Mouse (Mus musculus): ENCODE results near the gene Apoe. TPM values are rescaled to one million over a fixed set of nuclear protein-coding genes. Genes with fewer than 3 reads are reported as not detected.

Apoe gene
- polyA plus RNA-seq, 1 experiment, result 2.0 TPM

DNA sequence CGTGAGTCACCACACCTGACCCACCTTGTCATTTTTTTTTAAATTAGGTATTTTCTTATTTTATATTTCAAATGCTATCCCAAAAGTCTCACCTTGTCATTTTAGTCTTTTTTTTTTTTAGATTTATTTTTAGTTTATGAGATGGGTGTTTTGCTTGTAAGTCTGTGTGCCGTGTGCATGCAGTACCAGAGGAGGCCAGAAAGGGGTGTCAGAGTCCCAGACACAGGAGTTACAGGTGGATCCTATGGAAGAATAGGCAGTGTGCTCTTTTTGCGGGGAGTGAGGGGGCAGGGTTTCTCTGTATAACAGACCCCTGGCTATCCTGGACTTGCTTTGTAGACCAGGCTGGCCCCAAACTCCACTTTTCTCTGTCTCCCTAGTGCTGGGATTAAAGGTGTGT lies 39.8 kb upstream of the Apoe start:
- Histone ChIP-seq H3K36me3 (ENCODE audit: control insufficient read depth, insufficient read depth) (no peaks in the 10 kb centered on the region), H3K4me3 (ENCODE audit: insufficient read depth, poor library complexity, severe bottlenecking) (no peak overlapping the region), H3K79me3 (ENCODE audit: low read depth) (no peaks in the 10 kb centered on the region), H3ac (ENCODE audit: control insufficient read depth, insufficient read length, low read depth) (no peak overlapping the region), H3K27me3 (ENCODE audit: control insufficient read depth, insufficient read depth, insufficient read length) (no peaks in the 10 kb centered on the region), H3K79me2 (ENCODE audit: control insufficient read depth, insufficient read depth) (no peaks in the 10 kb centered on the region)
- TF ChIP-seq USF1 (IDR thresholded peaks at IDR 0.05; ENCODE audit: low read depth) (no peak), MAX (IDR thresholded peaks at IDR 0.05) (no peak), CTCF (IDR thresholded peaks at IDR 0.05; ENCODE audit: control insufficient read depth, insufficient read depth, insufficient read length) (no peak), MYOG (IDR thresholded peaks at IDR 0.05; ENCODE audit: control insufficient read depth, extremely low read depth, insufficient read length) (no peak), MYOD1 (IDR thresholded peaks at IDR 0.05; ENCODE audit: control insufficient read depth, insufficient read length, low read depth) (no peak), CEBPB (IDR thresholded peaks at IDR 0.05; ENCODE audit: low read depth) (no peak), FOSL1 (IDR thresholded peaks at IDR 0.05; ENCODE audit: insufficient read depth, low read length, poor library complexity, severe bottlenecking) (no peak)

DNA sequence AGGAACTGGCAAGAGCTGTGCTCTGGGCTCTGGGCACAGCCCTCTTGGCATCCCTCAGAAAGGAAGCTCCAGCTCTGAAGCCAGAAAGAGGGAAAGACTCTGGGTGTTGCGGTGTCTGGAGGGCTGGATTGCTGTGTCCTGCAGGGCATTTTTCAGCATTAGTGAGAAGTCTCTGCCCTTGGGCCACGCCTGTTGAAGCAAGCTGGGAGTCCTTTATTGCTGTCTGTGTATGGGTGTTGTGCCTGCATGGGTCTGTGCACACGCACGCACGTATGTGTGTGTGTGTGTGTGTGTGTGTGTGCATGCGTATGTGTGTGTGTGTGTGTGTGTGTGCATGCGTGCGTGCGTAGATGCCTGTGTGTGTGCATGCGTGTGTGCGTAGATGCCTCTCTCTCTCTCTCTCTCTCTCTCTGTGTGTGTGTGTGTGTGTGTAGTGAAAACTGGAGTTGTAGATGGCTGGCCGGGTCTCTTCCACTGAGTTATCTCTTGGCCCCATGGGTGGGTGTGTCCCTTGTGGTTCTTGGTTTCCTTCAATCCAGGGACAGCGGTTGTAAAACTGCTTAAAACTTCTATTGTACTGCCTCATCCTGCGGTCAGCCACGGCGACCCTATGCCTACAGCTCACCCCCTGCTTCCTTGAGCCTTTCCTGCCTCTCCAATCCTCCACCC lies 37.5 kb upstream of the Apoe start:
- TF ChIP-seq MYOD1 (IDR thresholded peaks at IDR 0.05; ENCODE audit: control insufficient read depth, insufficient read length, low read depth) (no peak), FOSL1 (IDR thresholded peaks at IDR 0.05; ENCODE audit: insufficient read depth, low read length, poor library complexity, severe bottlenecking) (no peak), MAX (IDR thresholded peaks at IDR 0.05) (no peak), USF1 (IDR thresholded peaks at IDR 0.05; ENCODE audit: low read depth) (no peak), MYOG (IDR thresholded peaks at IDR 0.05; ENCODE audit: control insufficient read depth, extremely low read depth, insufficient read length) (no peak)
- Histone ChIP-seq H3ac (ENCODE audit: control insufficient read depth, insufficient read length, low read depth) (no peak overlapping the region), H3K27me3 (ENCODE audit: control insufficient read depth, insufficient read depth, insufficient read length) (no peaks in the 10 kb centered on the region), H3K79me3 (ENCODE audit: low read depth) (no peaks in the 10 kb centered on the region), H3K36me3 (ENCODE audit: control insufficient read depth, insufficient read depth) (no peaks in the 10 kb centered on the region), H3K4me3 (ENCODE audit: insufficient read depth, poor library complexity, severe bottlenecking) (no peak overlapping the region), H3K79me2 (ENCODE audit: control insufficient read depth, insufficient read depth) (no peaks in the 10 kb centered on the region)

DNA sequence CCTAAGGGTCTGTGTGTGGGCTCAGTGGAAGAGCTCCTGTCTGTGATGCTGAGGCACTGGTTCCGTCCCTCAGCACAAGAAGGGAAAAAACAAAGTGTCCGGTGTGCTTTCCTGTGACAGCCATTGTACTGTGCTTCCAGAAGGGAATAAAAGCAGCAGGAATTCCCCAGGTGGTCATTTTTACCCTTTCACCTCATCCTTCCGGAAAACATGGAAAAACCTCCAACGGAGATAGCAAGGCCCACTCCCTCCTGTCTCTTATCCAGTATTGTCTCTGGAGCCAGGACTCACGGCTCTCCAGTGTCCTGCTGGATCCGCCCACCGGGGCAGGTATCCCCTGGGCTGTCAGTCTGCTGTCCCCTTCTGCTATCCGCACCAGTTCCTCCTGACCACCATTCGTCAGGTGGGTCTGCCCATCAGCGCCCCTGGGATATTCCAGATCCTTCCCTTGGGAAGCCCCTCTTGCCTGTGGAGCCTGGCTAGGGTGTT lies 35.2 kb upstream of the Apoe start:
- TF ChIP-seq MAX (IDR thresholded peaks at IDR 0.05) (no peak), CEBPB (IDR thresholded peaks at IDR 0.05; ENCODE audit: low read depth) (no peak), USF1 (IDR thresholded peaks at IDR 0.05; ENCODE audit: low read depth) (no peak), MYOD1 (IDR thresholded peaks at IDR 0.05; ENCODE audit: control insufficient read depth, insufficient read length, low read depth) (no peak)
- H3ac ChIP-seq (ENCODE audit: control insufficient read depth, insufficient read length, low read depth), result no peak overlapping the region

DNA sequence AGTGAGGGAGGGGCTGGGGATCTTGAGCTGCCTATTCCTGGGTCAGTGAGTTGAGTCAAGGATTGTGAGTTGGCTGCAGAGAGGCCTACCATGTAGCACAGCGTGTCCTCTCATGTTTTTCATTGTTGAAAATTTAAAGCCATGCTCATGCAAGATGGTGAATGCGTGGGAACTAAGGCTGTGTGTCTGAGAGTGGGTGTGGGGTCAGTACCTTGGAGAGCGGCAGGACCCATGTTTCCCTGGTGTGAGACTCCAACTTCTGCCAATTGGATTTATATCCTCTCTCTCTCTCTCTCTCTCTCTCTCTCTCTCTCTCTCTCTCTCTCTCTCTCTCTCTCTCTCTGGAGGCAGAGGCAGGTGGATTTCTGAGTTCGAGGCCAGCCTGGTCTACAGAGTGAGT lies 27.6 kb upstream of the Apoe start:
- TF ChIP-seq CTCF (IDR thresholded peaks at IDR 0.05; ENCODE audit: control insufficient read depth, insufficient read depth, insufficient read length) (no peak), MYOG (IDR thresholded peaks at IDR 0.05; ENCODE audit: control insufficient read depth, extremely low read depth, insufficient read length) (no peak), USF1 (IDR thresholded peaks at IDR 0.05; ENCODE audit: low read depth) (no peak), FOSL1 (IDR thresholded peaks at IDR 0.05; ENCODE audit: insufficient read depth, low read length, poor library complexity, severe bottlenecking) (no peak), MYOD1 (IDR thresholded peaks at IDR 0.05; ENCODE audit: control insufficient read depth, insufficient read length, low read depth) (no peak), MAX (IDR thresholded peaks at IDR 0.05) (no peak), CEBPB (IDR thresholded peaks at IDR 0.05; ENCODE audit: low read depth) (no peak)
- H3ac ChIP-seq (ENCODE audit: control insufficient read depth, insufficient read length, low read depth), result no peak overlapping the region
- no peaks in the 10 kb centered on the region for H3K27me3 ChIP-seq (ENCODE audit: control insufficient read depth, insufficient read depth, insufficient read length)
- no peak overlapping the region for H3K4me3 ChIP-seq (ENCODE audit: insufficient read depth, poor library complexity, severe bottlenecking)
- H3K79me2 ChIP-seq (ENCODE audit: control insufficient read depth, insufficient read depth), result no peaks in the 10 kb centered on the region
- H3K79me3 ChIP-seq (ENCODE audit: low read depth), result no peaks in the 10 kb centered on the region
- H3K36me3 ChIP-seq (ENCODE audit: control insufficient read depth, insufficient read depth), result no peaks in the 10 kb centered on the region

More for the DNA sequence above, 35.2 kb upstream of the Apoe start:
- Histone ChIP-seq H3K4me3 (ENCODE audit: insufficient read depth, poor library complexity, severe bottlenecking) (no peak overlapping the region), H3K36me3 (ENCODE audit: control insufficient read depth, insufficient read depth) (no peaks in the 10 kb centered on the region), H3K27me3 (ENCODE audit: control insufficient read depth, insufficient read depth, insufficient read length) (no peaks in the 10 kb centered on the region), H3K79me2 (ENCODE audit: control insufficient read depth, insufficient read depth) (no peaks in the 10 kb centered on the region), H3K79me3 (ENCODE audit: low read depth) (no peaks in the 10 kb centered on the region)

DNA sequence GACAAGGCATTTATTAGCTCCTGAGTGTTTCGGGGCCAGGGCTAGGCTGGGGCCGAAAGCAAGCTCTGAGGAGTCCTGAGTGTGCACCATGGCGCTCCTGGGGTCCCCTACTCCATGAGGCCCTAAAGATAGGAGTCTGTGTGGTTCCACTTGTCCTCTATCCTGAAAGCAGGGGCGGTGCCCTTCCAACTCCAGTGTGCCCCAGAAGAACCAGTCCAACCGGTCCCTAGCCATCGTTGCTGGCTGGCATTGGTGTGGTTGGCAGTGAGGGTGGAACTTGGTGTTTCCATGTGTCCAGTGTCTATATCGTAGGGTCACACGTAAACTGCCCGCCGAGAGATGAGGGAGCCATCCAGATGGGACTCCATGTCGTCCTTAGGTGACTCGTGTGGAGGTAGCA lies 25.2 kb upstream of the Apoe start:
- no peak for TF ChIP-seq MYOD1 (IDR thresholded peaks at IDR 0.05; ENCODE audit: control insufficient read depth, insufficient read length, low read depth)
- TF ChIP-seq MAX (IDR thresholded peaks at IDR 0.05), result no peak
- no peak for TF ChIP-seq MYOG (IDR thresholded peaks at IDR 0.05; ENCODE audit: control insufficient read depth, extremely low read depth, insufficient read length)
- no peak for TF ChIP-seq CTCF (IDR thresholded peaks at IDR 0.05; ENCODE audit: control insufficient read depth, insufficient read depth, insufficient read length)
- no peak for TF ChIP-seq FOSL1 (IDR thresholded peaks at IDR 0.05; ENCODE audit: insufficient read depth, low read length, poor library complexity, severe bottlenecking)
- no peak for TF ChIP-seq CEBPB (IDR thresholded peaks at IDR 0.05; ENCODE audit: low read depth)
- Histone ChIP-seq H3K4me3 (ENCODE audit: insufficient read depth, poor library complexity, severe bottlenecking) (no peak overlapping the region), H3K36me3 (ENCODE audit: control insufficient read depth, insufficient read depth) (no peaks in the 10 kb centered on the region), H3K79me2 (ENCODE audit: control insufficient read depth, insufficient read depth) (no peaks in the 10 kb centered on the region), H3ac (ENCODE audit: control insufficient read depth, insufficient read length, low read depth) (no peak overlapping the region), H3K79me3 (ENCODE audit: low read depth) (no peaks in the 10 kb centered on the region), H3K27me3 (ENCODE audit: control insufficient read depth, insufficient read depth, insufficient read length) (no peaks in the 10 kb centered on the region)

DNA sequence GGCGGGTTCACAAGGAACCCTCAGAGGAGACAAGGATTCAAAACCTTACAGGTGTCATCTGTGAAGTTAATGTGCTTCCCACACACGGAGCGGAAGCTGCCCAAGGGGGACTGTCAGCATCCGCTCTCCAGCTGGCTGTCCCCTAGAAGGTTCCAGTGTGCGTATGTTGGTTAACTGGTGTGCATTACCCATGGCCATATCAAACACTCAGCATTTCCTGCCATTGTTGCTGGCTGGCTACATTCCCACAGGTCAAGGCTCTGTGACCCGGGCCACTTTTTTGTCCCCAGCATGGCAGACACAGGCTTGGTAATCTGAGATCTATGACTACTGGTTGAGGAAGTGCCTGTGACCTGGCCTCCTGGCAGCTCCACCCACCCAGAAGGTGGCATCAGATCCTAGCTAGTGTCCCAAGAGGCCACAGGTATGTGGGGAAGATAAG lies 23.8 kb upstream of the Apoe start:
- Histone ChIP-seq H3K36me3 (ENCODE audit: control insufficient read depth, insufficient read depth) (no peaks in the 10 kb centered on the region), H3K79me3 (ENCODE audit: low read depth) (no peaks in the 10 kb centered on the region), H3K79me2 (ENCODE audit: control insufficient read depth, insufficient read depth) (no peaks in the 10 kb centered on the region), H3ac (ENCODE audit: control insufficient read depth, insufficient read length, low read depth) (no peak overlapping the region), H3K27me3 (ENCODE audit: control insufficient read depth, insufficient read depth, insufficient read length) (no peaks in the 10 kb centered on the region), H3K4me3 (ENCODE audit: insufficient read depth, poor library complexity, severe bottlenecking) (no peak overlapping the region)
- no peak for TF ChIP-seq MYOG (IDR thresholded peaks at IDR 0.05; ENCODE audit: control insufficient read depth, extremely low read depth, insufficient read length)
- no peak for TF ChIP-seq MAX (IDR thresholded peaks at IDR 0.05)
- no peak for TF ChIP-seq CTCF (IDR thresholded peaks at IDR 0.05; ENCODE audit: control insufficient read depth, insufficient read depth, insufficient read length)
- TF ChIP-seq USF1 (IDR thresholded peaks at IDR 0.05; ENCODE audit: low read depth), result no peak
- TF ChIP-seq MYOD1 (IDR thresholded peaks at IDR 0.05; ENCODE audit: control insufficient read depth, insufficient read length, low read depth), result no peak
- no peak for TF ChIP-seq FOSL1 (IDR thresholded peaks at IDR 0.05; ENCODE audit: insufficient read depth, low read length, poor library complexity, severe bottlenecking)
- TF ChIP-seq CEBPB (IDR thresholded peaks at IDR 0.05; ENCODE audit: low read depth), result no peak

All from C2C12 (cell line).